Mouse (Mus musculus) cerebellum, adult 2 months (tissue): ENCODE results near the gene Dennd4b. TPM values are rescaled to one million over a fixed set of nuclear protein-coding genes. Genes with fewer than 3 reads are reported as not detected.
A peak's percentile ranks its signal among the peaks of the same experiment; 100 is the strongest.

Source experiments
- DNase-seq, 2 experiments: peaks; one replicate each; pipeline ENCODE4 v3.0.0; 2021
- H3K27ac ChIP-seq: fragments of 200-500 bp; 2 replicates; pipeline ENCODE4 v1.5.1; 2012; ENCODE audit warnings: low read length, control low read depth, inconsistent platforms; ENCODE audit not compliant: insufficient read depth
- H3K27me3 ChIP-seq: fragments of 200-500 bp; 2 replicates; pipeline ENCODE4 v1.6.1; 2012; ENCODE audit warnings: inconsistent platforms, mild to moderate bottlenecking, low read length, moderate library complexity; ENCODE audit not compliant: control insufficient read depth, insufficient read depth
- H3K4me1 ChIP-seq: fragments of 200-500 bp; 2 replicates; pipeline ENCODE4 v1.6.1; 2011; ENCODE audit warnings: low read length; ENCODE audit not compliant: control insufficient read depth, insufficient read depth
- H3K4me3 ChIP-seq: fragments of 200-500 bp; replicated peaks from 2 replicates; pipeline ENCODE3; 2011; ENCODE audit warnings: mild to moderate bottlenecking, low read depth, low read length, control low read depth; ENCODE audit not compliant: insufficient read depth
- CTCF ChIP-seq: fragments of 200-500 bp; IDR thresholded peaks from 2 replicates; pipeline ENCODE4 v1.5.1; 2011; ENCODE audit warnings: low read depth, mild to moderate bottlenecking, control low read depth, low read length, moderate library complexity, borderline replicate concordance; ENCODE audit not compliant: insufficient read depth
- POLR2A ChIP-seq: fragments of 200-500 bp; IDR thresholded peaks from 2 replicates; pipeline ENCODE4 v1.6.1; 2011; ENCODE audit warnings: low read length, control low read depth, borderline replicate concordance; ENCODE audit not compliant: insufficient read depth
- WGBS: fragments of 180-500 bp; shearing (Covaris S2); methylation state at CpG from one replicate; pipeline ENCODE4 v1.1.7; 2018; 5-methylcytosine and 5-hydroxymethylcytosine counted together
- polyA plus RNA-seq: library from polyadenylated mRNA; depleted of rRNA; stranded (reverse); fragments of >200 nt; gene quantifications from 2 replicates; pipeline ENCODE4 v1.2.3, GENCODE M21; 2012; rRNA removed

Gene Dennd4b
- polyA plus RNA-seq, 1 experiment: 65.4 TPM

DNA sequence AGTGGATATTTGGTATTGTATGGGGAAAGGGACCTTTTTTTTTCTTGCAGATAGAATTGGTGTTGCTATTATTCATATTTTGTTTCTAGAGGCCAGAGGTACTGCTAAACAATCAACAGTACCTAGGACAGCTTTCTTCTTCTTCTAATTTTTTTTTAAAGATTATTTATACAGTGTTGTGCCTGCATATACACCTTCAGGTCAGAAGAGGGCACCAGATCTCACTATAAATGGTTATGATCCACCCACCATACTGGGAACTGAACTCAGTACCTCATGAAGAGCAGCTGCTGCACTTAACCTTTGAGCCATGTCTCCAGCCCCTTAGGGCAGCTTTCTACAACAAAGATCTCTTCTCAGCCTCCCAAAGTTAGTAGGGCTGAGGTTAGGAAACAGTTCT is 48.4 kb downstream of the Dennd4b start:
- H3K4me3 ChIP-seq: no peak overlapping the region
- no peak for DNase-seq
- TF ChIP-seq POLR2A: no peak
- peak; percentile 19; the same call in 1 of the 2 replicates for TF ChIP-seq CTCF
- no peaks in the 10 kb centered on the region for H3K27me3 ChIP-seq
- no peaks in the 10 kb centered on the region for H3K4me1 ChIP-seq
- H3K27ac ChIP-seq: no peak overlapping the region

DNA sequence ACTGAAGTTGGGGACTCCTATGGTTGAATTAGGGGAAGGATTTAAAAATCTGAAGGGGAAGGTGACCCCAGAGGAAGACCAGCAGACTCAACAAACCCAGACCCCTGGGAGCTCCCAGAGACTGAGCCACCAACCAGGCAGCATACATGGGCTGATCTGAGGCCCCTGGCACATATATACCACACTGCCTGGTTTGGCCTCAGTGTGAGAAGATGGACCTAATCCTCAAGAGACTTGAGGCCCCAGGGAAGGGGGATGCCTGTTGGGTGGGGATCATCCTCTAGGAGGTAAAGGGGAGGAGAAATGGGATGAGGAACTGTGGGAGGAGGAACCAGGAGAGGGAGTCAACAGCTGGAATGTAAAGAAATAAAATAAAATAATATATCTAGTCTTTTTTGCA is 49.3 kb downstream of the Dennd4b start:
- Histone ChIP-seq H3K27me3 (no peaks in the 10 kb centered on the region), H3K4me3 (no peak overlapping the region), H3K4me1 (no peaks in the 10 kb centered on the region), H3K27ac (no peak overlapping the region)
- TF ChIP-seq POLR2A (no peak), CTCF (no peak)
- DNase-seq: no peak

DNA sequence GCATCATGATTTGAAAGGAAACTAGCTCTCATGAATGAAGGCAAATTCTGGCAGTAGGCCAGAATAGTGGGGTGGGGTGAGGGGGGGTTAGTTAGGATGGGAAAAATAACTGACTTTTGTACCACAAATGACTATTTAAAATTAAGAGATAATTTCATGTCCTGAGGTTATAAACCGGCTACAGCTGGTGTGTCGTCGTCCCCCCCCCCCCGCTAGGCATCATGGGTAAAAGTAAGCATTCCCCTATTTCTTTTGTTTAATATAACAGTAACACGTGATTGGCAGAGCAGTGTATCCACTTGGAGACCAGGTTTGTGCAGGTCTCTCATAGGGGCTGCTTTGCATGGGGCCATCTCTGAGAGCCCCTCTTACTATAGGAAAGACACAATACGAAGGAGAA is 57.3 kb downstream of the Dennd4b start:
- no peak for DNase-seq
- no peak overlapping the region for H3K27ac ChIP-seq
- TF ChIP-seq POLR2A (no peak), CTCF (no peak)
- WGBS: 20% methylated on average over 6 of the region's 6 CpGs
- H3K4me1 ChIP-seq: peaks cover 2% of the 10 kb centered on the region; the same call in 1 of the 2 replicates
- H3K4me3 ChIP-seq: no peak overlapping the region
- H3K27me3 ChIP-seq: no peaks in the 10 kb centered on the region

DNA sequence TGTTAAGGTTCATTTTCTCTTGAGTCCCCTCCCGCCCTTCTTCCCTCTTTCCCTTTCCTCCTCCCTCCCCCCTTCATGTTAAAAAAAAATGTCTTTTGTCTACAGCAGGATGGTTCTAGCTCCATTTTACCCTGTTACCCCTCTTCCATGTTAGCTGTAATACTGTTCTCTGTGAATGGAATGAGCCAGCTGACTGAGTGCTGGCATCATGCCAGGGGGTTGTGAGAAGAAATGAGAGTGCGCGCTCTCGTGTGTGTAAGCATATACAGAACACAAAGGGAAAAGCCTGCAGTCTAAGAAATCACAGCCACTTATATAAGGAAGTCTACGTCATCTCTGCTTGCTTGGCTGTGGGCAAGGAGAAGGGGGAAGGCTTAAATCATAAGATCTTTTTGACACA is 58.1 kb downstream of the Dennd4b start:
- Histone ChIP-seq H3K27me3 (no peaks in the 10 kb centered on the region), H3K4me1 (peaks cover 2% of the 10 kb centered on the region; the same call in 1 of the 2 replicates), H3K4me3 (no peak overlapping the region), H3K27ac (no peak overlapping the region)
- 6% methylated on average over 5 of the region's 5 CpGs for WGBS
- TF ChIP-seq POLR2A: no peak
- TF ChIP-seq CTCF: no peak
- peak; percentile 69 to 73 for DNase-seq

Other genes starting within 250 kb of the Dennd4b start
- 112 and 116 TPM in 2 replicates for gene 4933434E20Rik, start 213.5 kb upstream of the Dennd4b start, polyA plus RNA-seq
- 90.4 and 102 TPM in 2 replicates for gene Ubap2l, start 212.6 kb upstream of the Dennd4b start, polyA plus RNA-seq
- gene Tpm3, start 192.5 kb upstream of the Dennd4b start, polyA plus RNA-seq: 120 and 124 TPM in 2 replicates
- 0.16 and 0.27 TPM in 2 replicates for gene Nup210l, start 161.1 kb upstream of the Dennd4b start, polyA plus RNA-seq
- gene Rps27, start 51.5 kb upstream of the Dennd4b start, polyA plus RNA-seq: 1,034 and 1,060 TPM in 2 replicates
- 10.2 and 11.2 TPM in 2 replicates for gene Rab13, start 51.5 kb upstream of the Dennd4b start, polyA plus RNA-seq
- 66.9 and 69.1 TPM in 2 replicates for gene Jtb, start 33.6 kb upstream of the Dennd4b start, polyA plus RNA-seq
- 0.23 and 0.51 TPM in 2 replicates for gene Creb3l4, start 21.7 kb upstream of the Dennd4b start, polyA plus RNA-seq
- gene Slc39a1, start 17.0 kb upstream of the Dennd4b start, polyA plus RNA-seq: 35.8 and 38.7 TPM in 2 replicates
- 78.2 and 91.2 TPM in 2 replicates for gene Crtc2, start 11.0 kb upstream of the Dennd4b start, polyA plus RNA-seq
- gene Gatad2b, start 28.0 kb downstream of the Dennd4b start, polyA plus RNA-seq: 33.3 and 40.7 TPM in 2 replicates
- 6.1 and 7.1 TPM in 2 replicates for gene Slc27a3, start 124.8 kb downstream of the Dennd4b start, polyA plus RNA-seq
- 48.5 and 51.4 TPM in 2 replicates for gene Ints3, start 168.4 kb downstream of the Dennd4b start, polyA plus RNA-seq
- 16.1 TPM in 2 replicates for gene Npr1, start 200.7 kb downstream of the Dennd4b start, polyA plus RNA-seq
- 98.7 and 107 TPM in 2 replicates for gene Ilf2, start 210.9 kb downstream of the Dennd4b start, polyA plus RNA-seq
- gene Snapin, start 225.8 kb downstream of the Dennd4b start, polyA plus RNA-seq: 77.6 and 82.4 TPM in 2 replicates
- 148 and 151 TPM in 2 replicates for gene Chtop, start 244.3 kb downstream of the Dennd4b start, polyA plus RNA-seq
- gene S100a1, start 249.2 kb downstream of the Dennd4b start, polyA plus RNA-seq: 205 and 240 TPM in 2 replicates
- 57.9 and 66.1 TPM in 2 replicates for gene S100a13, start 249.2 kb downstream of the Dennd4b start, polyA plus RNA-seq